Mouse (Mus musculus) lung, postnatal 0 days (tissue): ENCODE data around the gene Cfi. TPM values are rescaled to one million over a fixed set of nuclear protein-coding genes. Genes with fewer than 3 reads are reported as not detected.
A peak's percentile ranks its signal among the peaks of the same experiment; 100 is the strongest.

Experiments
- ATAC-seq: fragments of 200-750 bp; cut with Nextera tagmentation; 2 replicates; pipeline ENCODE4 v1.8.0; 2017; ENCODE audit warnings: moderate library complexity
- DNase-seq: peaks from one replicate; pipeline ENCODE4 v3.0.0-alpha.2; 2016; ENCODE audit warnings: low spot score
- H3K27ac ChIP-seq: fragments of 300-500 bp; sonication (generic); 2 replicates; pipeline ENCODE4 v1.5.1; 2014; ENCODE audit warnings: antibody characterized with exemption, mild to moderate bottlenecking, low read length, mixed read lengths
- H3K27me3 ChIP-seq: fragments of 300-500 bp; sonication (generic); replicated peaks from 2 replicates; pipeline ENCODE4 v1.6.1; 2014; ENCODE audit warnings: low read length, mixed read lengths; ENCODE audit not compliant: insufficient read depth
- H3K36me3 ChIP-seq: fragments of 300-500 bp; sonication (generic); 2 replicates; pipeline ENCODE4 v1.6.1; 2014; ENCODE audit warnings: low read length, mixed read lengths; ENCODE audit not compliant: insufficient read depth
- H3K4me1 ChIP-seq: fragments of 300-500 bp; sonication (generic); 2 replicates; pipeline ENCODE4 v1.6.1; 2014; ENCODE audit warnings: antibody characterized with exemption, low read depth, low read length, mixed read lengths; ENCODE audit not compliant: insufficient read depth
- H3K4me2 ChIP-seq: fragments of 300-500 bp; sonication (generic); replicated peaks from 2 replicates; pipeline ENCODE4 v1.6.1; 2014; ENCODE audit warnings: low read depth, mild to moderate bottlenecking, low read length, moderate library complexity, mixed read lengths
- H3K4me3 ChIP-seq: fragments of 300-500 bp; sonication (generic); 2 replicates; pipeline ENCODE4 v1.5.1; 2014; ENCODE audit warnings: low read depth, low read length
- H3K9ac ChIP-seq: fragments of 300-500 bp; sonication (generic); replicated peaks from 2 replicates; pipeline ENCODE4 v1.6.1; 2014; ENCODE audit warnings: low read depth, mild to moderate bottlenecking
- H3K9me3 ChIP-seq: fragments of 300-500 bp; sonication (generic); 2 replicates; pipeline ENCODE4 v1.6.1; 2016; ENCODE audit warnings: low read length, mixed read lengths
- CTCF ChIP-seq: IDR thresholded peaks from 2 replicates; pipeline ENCODE4 v1.5.1; 2016; ENCODE audit warnings: antibody characterized with exemption, mild to moderate bottlenecking
- EP300 ChIP-seq: IDR thresholded peaks from 2 replicates; pipeline ENCODE4 v1.6.1; 2016; ENCODE audit warnings: antibody characterized with exemption, mild to moderate bottlenecking, control low read depth
- WGBS: fragments of 180-500 bp; shearing (Covaris S2); extraction: QIAGEN DNeasy Blood & Tissue Kit; methylation state at CpG from one replicate; pipeline ENCODE4 v1.1.7; 2014; 5-methylcytosine and 5-hydroxymethylcytosine counted together
- polyA plus RNA-seq: library from polyadenylated mRNA; unstranded; fragments of >200 nt; fragmentation: Nextera tagmentation; extraction: Ambion mirVana; gene quantifications from 2 replicates; pipeline ENCODE4 v1.2.1, GENCODE M21; 2015

The Cfi gene
- polyA plus RNA-seq, 1 experiment from 2014 or later, result 1.3 TPM

- no peak for DNase-seq
- H3K27me3 ChIP-seq, result no peaks in the 10 kb centered on the region
- WGBS, result 81% methylated on average over 8 of the region's 8 CpGs
- H3K4me3 ChIP-seq, result no peak overlapping the region
- no peak overlapping the region for H3K27ac ChIP-seq
- no peak overlapping the region for H3K9ac ChIP-seq
- TF ChIP-seq EP300 (no peak), CTCF (no peak)
- H3K4me1 ChIP-seq, result no peaks in the 10 kb centered on the region
- no peak for ATAC-seq
- peaks cover 4% of the 10 kb centered on the region; the same call in 1 of the 2 replicates for H3K36me3 ChIP-seq
- no peaks in the 10 kb centered on the region for H3K9me3 ChIP-seq
- no peak overlapping the region for H3K4me2 ChIP-seq
Measured at GRCm38 (mm10) chr3:129821736-129822135, 13.9 kb upstream of the Cfi start.

- H3K4me1 ChIP-seq, result no peaks in the 10 kb centered on the region
- H3K27ac ChIP-seq, result no peak within 1 kb of the TSS
- DNase-seq, result no peak
- H3K9ac ChIP-seq, result no peak within 1 kb of the TSS
- no peak within 1 kb of the TSS for H3K4me3 ChIP-seq
- 91% methylated on average over 11 of the region's 11 CpGs for WGBS
- no peaks in the 10 kb centered on the region for H3K27me3 ChIP-seq
- H3K36me3 ChIP-seq, result peaks cover 4% of the 10 kb centered on the region; the same call in 1 of the 2 replicates
- no peak for ATAC-seq
- TF ChIP-seq EP300 (no peak), CTCF (no peak)
- H3K4me2 ChIP-seq, result no peak within 1 kb of the TSS
- H3K9me3 ChIP-seq, result no peaks in the 10 kb centered on the region
Measured at GRCm38 (mm10) chr3:129822206-129822775, 13.4 kb upstream of the Cfi start, which contains the start of gene Rrh. TSS of gene Rrh (minus strand) at chr3:129822587.

- DNase-seq (peak; percentile 75), ATAC-seq (peak; percentile 37; the same call in 1 of the 2 replicates)
- H3K9me3 ChIP-seq, result no peaks in the 10 kb centered on the region
Measured at GRCm38 (mm10) chr3:129823293-129823692, 12.4 kb upstream of the Cfi start.

DNA sequence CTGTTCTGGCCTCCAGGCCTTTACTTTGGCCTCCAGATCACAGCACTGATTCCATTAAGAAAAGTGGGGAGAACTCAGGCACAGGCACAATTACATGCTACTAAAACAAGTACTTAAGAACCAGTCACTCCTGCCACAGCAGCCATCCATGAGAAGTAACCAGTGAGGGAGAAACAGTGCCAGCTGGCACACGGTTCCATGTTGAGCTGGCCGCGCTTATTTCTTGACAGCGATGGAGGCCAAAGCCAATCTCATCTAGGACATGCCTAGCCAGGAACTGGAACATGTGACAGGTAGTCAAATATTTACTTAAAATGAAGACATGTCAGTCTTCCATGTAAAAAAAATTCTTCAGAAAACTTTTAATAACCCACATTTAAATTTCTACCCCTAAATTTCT is 11.5 kb upstream of the Cfi start:
- WGBS, result 89% methylated on average over 4 of the region's 4 CpGs
- ATAC-seq, result no peak
- H3K4me2 ChIP-seq, result no peak overlapping the region
- no peak for DNase-seq
- no peaks in the 10 kb centered on the region for H3K4me1 ChIP-seq
- H3K9me3 ChIP-seq, result no peaks in the 10 kb centered on the region
- no peak overlapping the region for H3K4me3 ChIP-seq
- no peak overlapping the region for H3K27ac ChIP-seq
- H3K27me3 ChIP-seq, result no peaks in the 10 kb centered on the region
- TF ChIP-seq EP300 (no peak), CTCF (no peak)
- peaks cover 4% of the 10 kb centered on the region; the same call in 1 of the 2 replicates for H3K36me3 ChIP-seq
- no peak overlapping the region for H3K9ac ChIP-seq

More at GRCm38 (mm10) chr3:129823293-129823692, 12.4 kb upstream of the Cfi start:
- TF ChIP-seq CTCF, result peak; percentile 68
- no peak for TF ChIP-seq EP300
- Histone ChIP-seq H3K4me1 (no peaks in the 10 kb centered on the region), H3K9ac (no peak overlapping the region), H3K4me3 (no peak overlapping the region), H3K4me2 (no peak overlapping the region), H3K36me3 (peaks cover 4% of the 10 kb centered on the region; the same call in 1 of the 2 replicates), H3K27me3 (no peaks in the 10 kb centered on the region), H3K27ac (no peak overlapping the region)
- WGBS, result 51% methylated on average over 5 of the region's 5 CpGs

- no peak for TF ChIP-seq CTCF
- TF ChIP-seq EP300, result no peak
- no peaks in the 10 kb centered on the region for H3K9me3 ChIP-seq
- DNase-seq (no peak), ATAC-seq (no peak)
- H3K4me1 ChIP-seq, result no peaks in the 10 kb centered on the region
- H3K4me3 ChIP-seq, result no peak overlapping the region
- H3K27ac ChIP-seq, result no peak overlapping the region
- peaks cover 4% of the 10 kb centered on the region; the same call in 1 of the 2 replicates for H3K36me3 ChIP-seq
- H3K27me3 ChIP-seq, result no peaks in the 10 kb centered on the region
- 86% methylated on average over 10 of the region's 10 CpGs for WGBS
- no peak overlapping the region for H3K4me2 ChIP-seq
- no peak overlapping the region for H3K9ac ChIP-seq
Measured at GRCm38 (mm10) chr3:129824891-129825290, 10.8 kb upstream of the Cfi start.

GRCm38 (mm10) chr3:129826691-129827090 is 9.0 kb upstream of the Cfi start:
- Histone ChIP-seq H3K27ac (no peak overlapping the region), H3K4me2 (no peak overlapping the region), H3K9me3 (no peaks in the 10 kb centered on the region), H3K36me3 (peaks cover 4% of the 10 kb centered on the region; the same call in 1 of the 2 replicates), H3K4me1 (no peaks in the 10 kb centered on the region), H3K4me3 (no peak overlapping the region), H3K27me3 (no peaks in the 10 kb centered on the region), H3K9ac (no peak overlapping the region)
- WGBS, result 87% methylated on average over 10 of the region's 10 CpGs
- TF ChIP-seq EP300 (no peak), CTCF (no peak)
- no peak for ATAC-seq
- no peak for DNase-seq
